Mouse (Mus musculus) spleen, postnatal 4 days (tissue): ENCODE data around the gene Pitpnc1.

ENCODE experiments used
- DNase-seq, 2 experiments: peaks; one replicate each; pipeline ENCODE4 v3.0.0; 2022; ENCODE audit warnings: low spot score in 2 of 2

The Pitpnc1 gene

DNA sequence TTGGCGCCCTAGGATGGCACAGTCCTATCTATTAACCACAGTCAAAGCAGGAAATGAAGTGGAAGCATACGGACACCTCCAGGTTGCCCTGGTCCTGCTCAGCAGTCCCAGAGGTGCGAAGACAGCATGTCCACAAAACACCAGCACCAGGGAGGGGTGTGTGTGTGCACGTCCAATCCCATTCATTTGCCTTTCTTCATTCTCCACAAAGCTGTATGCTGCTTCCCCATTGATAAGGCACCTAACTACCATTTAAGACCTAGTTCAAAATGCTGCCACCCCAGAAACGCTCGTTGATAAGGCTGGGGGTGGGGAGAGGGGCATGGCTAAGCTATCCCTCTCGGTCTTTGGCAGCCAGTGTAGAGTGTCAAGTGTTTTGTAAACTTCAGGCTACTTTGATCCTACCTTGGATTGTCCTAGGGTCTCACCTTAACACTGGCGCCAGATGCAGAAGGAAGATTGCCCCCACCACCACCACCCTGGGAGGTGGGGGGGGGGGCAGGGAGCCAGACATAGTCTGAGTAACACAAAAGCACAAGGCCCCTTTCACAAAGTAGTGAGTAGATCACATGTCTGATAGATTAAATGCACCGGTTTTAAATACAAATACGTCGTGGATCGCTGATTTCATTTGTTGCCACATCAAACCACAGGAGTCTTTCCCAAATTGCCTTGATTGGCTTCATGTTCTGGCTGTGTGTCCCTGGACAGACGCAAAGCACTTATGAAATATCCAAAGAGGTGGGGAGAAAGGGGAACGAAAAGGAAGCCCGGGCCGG, 2.1 kb downstream of the Pitpnc1 start:
- peak in 1 of 2 experiments; percentile 69 for DNase-seq

DNA sequence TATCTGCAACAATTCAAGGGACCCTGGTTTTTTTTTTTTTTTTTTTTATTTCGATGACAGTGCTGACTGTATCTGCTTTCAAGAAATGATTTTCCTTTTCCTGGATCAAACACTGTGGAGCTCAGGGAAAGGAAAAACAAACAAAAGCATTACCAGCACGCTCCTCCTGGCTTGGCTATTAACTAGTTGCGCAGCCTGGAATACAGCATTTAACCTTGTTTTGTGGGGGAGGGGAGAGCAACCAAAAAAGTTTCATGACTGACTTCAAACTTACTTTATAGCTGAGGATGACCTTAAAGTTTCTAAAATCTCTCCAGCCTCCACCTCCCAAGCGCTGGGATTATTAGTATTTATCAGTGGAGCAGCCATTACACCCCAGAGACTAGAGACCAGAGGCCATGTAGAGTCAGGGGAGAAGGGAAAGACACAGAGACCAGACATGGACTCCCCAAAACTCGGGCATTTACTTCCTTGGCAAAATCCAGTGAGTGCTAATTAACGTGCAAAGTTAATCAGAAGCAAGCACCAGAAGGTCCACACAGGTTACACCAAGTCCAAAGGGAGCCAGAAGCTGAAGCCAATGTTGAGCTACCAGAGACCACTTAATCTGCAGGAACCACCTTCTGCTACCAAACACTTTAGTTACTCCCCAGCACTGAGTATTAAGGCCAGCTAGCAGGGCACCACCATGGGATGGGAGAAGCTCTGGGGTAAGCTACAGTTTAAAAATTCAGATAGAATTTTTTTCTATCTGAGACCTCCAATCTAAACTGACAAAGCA, 3.7 kb downstream of the Pitpnc1 start:
- no peak for DNase-seq

DNA sequence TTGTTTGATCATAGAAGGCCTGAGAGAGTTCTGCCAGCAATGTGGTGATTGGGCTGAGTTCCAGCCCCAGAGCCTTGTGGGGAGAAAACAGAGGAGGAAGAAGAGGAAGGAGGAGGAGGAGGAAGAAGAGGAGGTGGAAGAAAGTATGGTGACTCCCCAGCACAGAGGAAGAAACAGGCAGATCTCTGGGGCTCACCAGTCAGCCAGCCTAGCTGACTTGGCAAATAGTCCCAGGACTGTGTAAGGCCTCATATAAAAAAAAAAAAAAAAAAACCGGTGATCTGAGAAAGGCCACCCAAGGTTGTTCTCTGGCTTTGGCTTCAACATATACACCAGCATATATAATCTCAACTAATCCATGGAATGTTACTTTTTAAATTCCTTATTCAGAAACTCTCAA, 4.5 kb downstream of the Pitpnc1 start:
- no peak for DNase-seq

DNA sequence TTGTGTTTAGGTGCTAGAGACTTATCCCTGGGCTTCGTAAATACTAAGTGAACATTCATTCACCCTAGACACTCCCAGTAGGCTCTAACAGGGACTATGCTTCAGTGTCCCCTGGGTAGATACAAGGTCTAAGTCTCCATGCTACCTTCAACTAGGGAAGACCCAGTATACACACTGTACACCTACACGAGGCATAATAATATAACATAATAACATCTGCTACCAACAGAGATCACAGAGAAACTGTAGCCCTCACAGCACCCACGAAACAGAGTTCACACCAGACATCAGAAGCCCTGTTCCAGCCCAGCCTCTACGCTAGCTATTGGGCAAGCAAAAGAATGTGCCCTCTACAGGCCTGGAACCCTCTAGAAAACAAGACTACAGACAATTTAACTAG, 5.5 kb downstream of the Pitpnc1 start:
- no peak for DNase-seq

DNA sequence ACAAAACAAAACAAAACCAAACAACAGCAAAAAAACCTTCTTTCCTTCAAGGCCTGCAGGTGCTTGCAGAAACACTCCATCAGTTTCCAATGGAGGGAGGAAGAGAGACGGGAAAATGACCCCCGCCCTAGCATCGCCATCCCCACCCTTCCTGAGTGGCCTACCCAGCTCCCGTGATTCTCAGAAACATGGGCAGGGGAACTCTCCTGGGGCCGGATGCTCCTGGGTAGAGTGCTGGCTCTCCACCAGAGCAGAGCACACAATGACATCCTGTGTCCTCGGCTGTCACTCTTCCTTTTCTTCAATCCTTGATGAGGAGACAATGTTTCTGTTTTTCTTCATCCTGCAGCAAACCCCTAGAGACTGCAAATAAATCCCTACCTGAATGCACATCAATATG, 6.4 kb downstream of the Pitpnc1 start:
- no peak for DNase-seq

DNA sequence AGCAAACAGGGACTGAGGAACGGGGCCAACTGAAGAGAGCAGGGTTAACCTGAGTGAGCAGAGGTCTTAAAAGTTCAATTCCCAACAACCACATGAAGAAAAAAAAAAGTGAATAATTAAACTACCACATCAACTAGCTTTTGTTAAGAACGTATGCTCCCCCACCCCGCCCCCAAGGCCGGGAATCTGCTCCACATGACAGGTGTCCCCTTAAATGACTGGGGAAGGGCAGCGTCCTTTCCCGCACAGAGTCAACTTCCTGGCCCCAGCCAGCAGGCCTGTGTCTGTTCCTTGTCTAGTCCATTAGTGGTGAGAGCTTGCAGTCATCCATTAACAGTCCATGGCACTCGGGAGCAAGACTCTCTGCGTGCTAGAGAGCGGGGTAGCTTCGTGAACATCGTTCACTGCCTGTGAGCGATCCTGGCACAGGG, 7.2 kb downstream of the Pitpnc1 start:
- no peak for DNase-seq

DNA sequence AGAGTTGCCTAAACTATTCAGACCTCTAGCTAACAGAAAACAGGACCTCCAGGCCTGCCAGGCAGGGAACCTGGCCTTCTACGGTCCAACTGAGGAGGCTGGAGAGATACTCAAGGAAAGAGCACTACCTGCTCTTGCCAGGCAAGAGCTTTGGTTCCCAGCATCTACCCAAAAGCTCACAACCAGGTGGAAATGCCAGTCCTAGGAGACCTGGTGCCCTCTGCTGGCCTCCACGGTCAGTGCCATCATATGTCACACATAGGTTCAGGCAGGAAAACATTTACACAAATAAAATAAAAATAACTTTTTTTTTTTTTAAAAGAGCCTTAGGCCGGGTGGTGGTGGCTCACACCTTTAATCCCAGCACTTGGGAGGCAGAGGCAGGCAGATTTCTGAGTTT, 8.0 kb downstream of the Pitpnc1 start:
- peak in 1 of 2 experiments; percentile 49 for DNase-seq

DNA sequence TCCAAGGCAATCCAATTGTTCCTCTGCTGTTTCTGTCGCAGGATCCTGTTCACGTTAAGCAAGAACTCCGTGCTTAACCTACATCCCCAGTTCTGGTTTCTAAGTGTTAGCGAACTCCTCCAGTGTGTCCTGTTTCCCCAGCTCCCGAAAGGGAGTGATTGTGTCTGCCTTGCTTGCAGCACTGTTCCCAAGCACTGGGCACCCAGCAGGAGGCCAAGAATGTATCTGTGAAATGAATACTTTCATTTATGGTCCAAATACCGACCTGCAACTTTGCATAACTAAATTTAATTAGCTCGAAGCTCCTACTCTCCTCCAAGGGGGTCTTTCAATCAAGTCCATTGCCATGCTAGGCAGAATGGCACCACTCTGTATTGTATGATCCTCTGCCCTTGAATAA, 10.7 kb downstream of the Pitpnc1 start:
- no peak for DNase-seq

DNA sequence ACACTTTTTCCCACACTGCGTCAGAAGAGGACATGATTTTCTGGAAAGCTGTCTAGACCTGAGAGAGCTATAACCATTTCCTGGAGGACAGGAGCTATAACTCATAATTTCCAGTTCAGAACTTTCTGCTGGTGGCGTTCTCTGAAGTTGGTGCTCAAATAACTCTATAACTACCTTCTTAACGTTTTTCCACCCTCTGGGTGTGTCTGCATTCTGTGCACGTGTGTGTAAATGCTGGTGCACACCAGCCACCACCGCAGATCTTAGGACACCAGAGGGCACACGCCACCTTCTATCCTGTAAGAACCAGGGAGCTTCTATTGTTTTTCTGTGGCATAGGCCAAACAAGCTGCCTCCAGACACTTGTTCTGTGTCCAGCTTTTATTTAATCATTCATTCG, 11.5 kb downstream of the Pitpnc1 start:
- no peak for DNase-seq

DNA sequence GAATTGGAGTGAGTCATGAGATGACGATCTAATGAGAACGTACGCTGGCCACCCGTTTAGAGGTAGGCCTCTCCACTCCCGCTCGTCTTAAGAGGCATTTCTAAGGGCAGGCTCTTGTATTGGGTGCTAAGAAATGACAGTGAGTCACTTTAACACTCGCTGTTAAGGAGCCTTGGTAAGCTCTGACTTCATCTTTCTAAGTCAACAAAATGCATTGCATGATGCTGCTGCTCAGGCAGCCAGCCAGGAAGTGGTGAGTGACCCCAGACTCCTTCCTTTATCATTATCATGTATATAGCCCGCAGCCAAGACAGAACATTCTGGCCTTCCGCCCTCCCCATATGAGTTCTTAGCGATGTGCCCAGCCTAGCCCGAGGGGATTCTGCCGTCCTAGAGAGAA, 12.2 kb downstream of the Pitpnc1 start:
- no peak for DNase-seq

DNA sequence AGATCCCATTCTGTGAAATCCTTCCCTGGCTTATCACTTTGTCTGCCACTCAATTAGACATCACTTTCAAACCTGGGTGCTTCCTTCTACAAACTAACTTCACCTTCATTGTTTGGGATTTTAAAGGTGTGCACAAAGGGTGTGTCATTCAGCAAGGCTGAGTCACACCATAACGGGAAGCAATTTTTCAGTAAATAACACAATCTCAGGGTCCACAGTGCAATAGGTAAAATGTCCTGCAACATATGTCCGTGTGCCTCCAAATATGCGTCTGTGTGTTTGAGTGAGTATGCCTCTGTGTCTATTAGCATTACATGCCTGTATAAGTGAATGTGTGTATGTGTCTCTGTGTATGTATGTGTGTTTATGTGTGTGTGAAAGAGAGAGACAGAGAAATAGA, 13.2 kb downstream of the Pitpnc1 start:
- no peak for DNase-seq

DNA sequence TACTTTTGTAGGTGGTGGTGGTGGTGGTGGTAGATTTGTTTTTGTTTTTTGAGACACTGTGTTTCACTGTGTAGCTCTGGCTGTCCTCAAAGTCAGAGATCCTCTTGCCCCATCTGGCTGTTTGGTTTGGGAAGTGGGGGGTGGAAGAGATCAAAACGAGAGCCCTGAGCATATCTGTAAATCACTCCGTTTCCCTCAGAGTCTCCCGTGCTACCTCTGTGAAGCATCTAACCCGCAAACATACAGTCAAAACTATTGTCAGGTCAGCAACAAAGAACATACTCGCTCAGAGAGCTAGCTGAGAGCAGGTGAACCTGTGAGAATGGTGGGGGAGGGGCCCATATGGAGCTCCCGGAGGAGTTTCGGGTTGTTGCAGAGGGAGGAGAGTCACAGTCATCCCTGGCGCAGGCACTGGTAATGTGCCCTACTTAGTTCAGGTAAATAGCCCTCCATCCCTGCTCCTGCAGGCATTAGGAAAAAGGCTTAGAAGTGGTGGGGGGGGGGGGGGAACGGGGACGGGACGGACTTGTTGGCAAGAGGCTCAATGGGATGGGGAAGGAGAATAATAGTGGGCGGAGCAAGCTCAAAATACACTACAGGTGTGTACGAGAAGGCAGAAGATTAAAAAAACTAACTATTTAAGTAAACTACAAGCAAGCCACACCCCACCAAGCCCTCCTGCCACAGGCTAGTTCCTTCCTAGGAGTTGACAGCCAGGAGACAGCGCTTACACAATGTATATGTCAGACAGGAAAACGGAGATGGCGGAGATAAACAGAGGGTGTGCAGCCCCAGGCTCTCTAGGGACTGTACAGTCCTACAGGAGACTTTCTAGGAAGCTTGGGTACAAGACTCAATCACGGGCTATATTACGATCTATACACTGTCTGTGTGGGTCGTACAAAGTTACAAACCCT, 15.7 kb downstream of the Pitpnc1 start:
- DNase-seq, result no peak

DNA sequence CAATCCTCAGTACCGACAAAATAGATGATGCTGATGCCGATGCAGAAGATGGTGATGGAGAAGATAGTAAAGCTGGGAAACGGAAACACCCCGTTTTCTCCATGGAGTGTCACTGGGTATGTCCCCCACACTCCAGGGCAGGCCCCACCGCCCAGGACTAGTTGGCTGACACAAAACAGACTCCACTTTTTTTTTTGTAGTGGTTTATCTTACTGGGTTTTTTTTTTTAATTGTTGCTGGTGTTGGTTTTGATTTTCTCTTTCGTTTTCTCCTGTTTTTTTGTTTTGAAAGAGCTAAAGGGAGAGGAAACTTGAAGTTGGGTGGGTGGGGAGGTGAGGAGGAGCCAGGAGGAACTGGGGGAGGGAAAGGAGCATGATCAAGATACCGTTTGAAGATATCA, 18.4 kb downstream of the Pitpnc1 start:
- DNase-seq, result no peak

DNA sequence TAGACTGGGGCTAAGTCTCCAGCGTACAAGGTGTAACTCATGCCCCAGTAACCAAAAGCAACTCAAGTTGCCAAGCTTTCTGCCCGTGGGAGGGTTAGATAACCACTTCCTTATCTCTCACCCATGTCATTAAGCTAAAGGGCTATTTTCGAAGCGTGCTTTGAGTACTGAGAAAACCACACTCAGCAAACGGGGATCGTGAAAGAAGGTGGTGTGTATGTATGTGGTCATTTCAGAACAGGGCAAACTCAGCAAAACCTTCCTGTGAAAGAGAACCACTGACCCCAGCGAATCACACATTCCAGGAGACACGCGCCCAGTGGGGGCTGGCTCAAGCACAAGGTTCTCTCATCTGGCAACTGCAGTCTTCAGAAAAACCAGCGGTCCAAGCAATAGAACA, 19.4 kb downstream of the Pitpnc1 start:
- DNase-seq, result peak in 1 of 2 experiments; percentile 67

DNA sequence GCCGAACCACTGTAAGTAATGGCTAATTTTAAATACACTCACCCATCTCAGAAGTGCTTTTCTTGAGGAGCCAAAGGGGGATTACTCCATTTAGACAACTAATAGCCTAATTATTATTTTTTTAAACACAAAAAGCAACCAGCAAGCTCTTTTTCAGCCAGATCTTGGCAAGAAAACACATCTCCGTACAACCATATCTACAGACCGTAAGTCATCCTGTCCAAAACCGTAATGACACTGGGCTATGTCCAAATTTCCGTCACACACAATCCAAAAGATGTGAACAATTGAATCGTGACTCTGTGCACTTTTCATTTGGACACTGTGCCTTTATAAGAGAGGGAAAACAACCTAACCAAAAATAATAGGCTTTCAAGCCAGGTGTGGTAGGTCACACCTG, 20.4 kb downstream of the Pitpnc1 start:
- DNase-seq, result no peak

DNA sequence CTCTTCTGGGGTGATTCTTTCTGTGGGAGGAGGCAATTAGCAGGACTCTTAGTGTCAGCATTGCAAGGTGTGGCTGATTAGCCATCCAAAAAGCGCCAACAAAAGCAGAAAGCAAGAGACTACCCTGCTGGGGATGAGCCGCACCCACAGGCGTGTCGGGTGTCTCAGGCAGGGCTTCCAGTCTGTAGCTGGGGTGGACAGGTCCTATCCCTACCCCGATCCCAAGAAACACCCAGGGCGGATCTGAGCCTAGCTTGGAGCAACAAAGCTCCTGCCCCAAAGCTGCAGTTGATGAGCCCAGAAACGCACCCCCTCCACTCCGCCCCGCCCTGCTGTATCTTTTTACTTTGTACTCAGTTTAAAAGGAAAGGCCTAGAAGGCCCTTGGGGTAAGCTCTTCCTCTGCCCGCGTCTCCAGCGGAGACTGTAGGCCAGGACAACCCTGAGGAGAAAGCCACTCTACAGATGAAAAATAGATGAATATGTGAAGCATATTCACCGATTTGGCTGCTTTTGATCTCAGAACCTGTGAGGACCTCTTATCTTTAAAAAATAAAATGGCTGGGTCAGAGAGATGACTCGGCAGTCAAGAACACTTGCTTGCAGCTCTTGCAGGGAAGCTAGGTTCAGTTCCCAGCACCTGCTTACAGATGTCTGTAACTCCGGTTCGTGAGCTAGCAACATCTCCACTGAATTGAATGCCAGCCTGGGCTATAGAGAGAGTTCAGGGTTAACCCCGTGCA, 21.2 kb downstream of the Pitpnc1 start:
- DNase-seq, result peak; percentile 67 to 79

DNA sequence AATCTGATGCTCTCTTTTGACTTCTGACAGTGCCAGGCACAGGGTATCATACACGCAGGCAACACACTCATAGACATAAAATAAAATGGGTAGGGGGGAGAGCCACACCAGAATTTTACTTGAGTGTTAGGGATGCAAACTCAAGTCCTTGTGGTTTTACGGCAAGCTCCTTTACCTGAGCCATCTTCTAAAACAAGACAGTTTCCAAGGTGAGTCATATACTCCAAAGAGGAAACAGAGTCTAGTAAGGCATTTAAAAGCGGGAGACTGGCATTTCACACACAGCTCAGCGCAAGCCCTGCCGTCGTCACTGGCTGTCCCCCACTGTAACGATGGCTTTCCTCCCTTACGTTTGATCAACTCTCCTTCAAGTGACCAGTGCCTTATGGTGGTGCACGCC, 22.6 kb downstream of the Pitpnc1 start:
- DNase-seq, result no peak

DNA sequence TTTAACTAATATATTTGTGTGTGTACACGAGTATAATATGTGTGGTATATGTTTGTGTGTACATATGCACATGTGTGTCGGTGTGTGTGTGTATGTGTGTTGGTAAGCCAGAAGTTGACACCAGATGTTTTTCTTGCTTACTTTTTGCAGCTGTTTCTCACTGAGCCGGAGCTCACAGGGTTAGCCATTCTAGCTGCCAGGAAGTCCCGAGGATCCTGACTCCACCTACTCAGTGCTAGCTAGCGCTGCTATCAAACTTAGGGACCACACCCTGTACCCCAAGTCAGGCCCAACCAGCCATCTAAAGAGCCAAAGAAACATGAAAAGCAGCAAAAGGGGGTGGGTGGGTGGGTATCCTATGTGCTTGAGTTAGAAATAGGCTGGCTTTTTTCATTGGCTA, 23.1 kb downstream of the Pitpnc1 start:
- DNase-seq, result peak; percentile 66 to 74

DNA sequence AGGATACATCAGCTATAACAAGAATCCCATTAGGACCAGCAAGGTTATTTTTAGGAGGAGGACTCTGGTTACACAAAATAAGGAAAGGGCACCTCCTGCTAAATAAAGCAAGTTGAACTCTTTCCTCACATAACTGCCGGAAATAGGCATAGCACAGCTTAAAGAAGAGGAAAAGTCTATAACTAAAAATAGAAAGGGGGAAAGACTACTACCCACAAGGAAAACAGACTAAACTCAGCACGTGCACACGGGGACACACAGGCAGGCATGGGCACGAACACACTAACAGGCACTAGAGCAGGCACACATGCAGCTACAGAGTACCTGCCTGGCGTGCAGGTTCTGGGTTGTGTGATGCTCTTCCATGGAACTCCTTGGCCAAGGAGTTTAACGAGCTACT, 23.8 kb downstream of the Pitpnc1 start:
- DNase-seq, result no peak

DNA sequence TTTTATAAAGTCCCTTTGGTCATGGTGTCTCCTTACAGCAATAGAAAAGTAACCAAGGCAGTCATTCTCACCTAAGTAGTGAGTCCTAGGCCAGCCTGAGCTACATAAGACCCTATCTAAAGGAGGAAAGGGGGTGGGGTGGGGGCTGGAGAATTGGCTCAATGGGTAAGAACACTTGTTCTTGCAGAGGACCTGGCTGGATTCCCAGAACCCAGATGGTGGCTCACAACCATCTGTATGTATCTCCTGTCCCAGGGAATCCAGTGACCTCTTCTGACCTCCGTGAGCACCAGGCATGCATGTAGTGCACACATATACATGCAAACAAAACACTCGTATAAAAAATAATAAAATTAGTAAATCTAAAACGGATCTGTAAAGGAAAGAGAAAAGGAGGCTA, 24.8 kb downstream of the Pitpnc1 start:
- DNase-seq, result no peak
